Mouse (Mus musculus): ENCODE data around the gene Aoc1. TPM values are rescaled to one million over a fixed set of nuclear protein-coding genes. Genes with fewer than 3 reads are reported as not detected.

Aoc1 gene
- polyA plus RNA-seq, 1 experiment from 2014 or later = not detected

DNA sequence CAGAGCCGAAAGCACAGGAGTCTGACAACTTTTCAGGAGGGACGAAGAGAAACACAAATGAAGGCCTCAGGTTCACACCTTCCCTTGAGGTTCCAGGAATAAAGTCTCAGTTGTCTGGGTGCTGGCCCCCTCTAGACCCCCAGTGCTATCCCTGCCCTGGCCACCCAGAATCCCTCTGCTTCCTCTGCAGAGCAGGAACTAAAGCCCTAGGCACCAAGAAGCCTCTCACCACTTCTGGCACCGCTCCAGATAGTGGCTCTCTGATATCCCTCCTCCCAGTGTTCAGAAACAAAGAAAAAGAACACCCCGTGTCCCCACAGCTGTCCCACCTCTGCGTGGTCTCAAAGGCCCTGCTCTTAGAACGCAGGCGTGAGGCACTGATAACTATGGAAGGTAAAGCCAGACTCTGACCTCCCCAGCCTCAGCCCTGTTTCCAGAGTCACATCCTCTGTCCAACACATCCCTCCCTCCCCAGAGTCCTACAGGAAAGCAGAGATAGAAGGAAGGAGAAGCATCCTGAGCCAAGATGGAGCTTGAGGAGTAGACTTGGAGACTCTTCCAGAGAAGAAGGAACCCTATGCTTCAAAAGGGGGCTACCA is 32.2 kb upstream of the Aoc1 start, which contains the start of gene Tmem176a:
Gene Tmem176a, plus strand, starts transcription at position 549 of the 599 bp plus-strand sequence.
- Histone ChIP-seq H3K27ac (peak within 1 kb of the TSS; percentile 88), H3K9ac (replicated peaks) (peak within 1 kb of the TSS; percentile 65), H3K9me3 (no peaks in the 10 kb centered on the region), H3K4me1 (replicated peaks) (peaks cover 38% of the 10 kb centered on the region), H3K4me3 (replicated peaks) (peak within 1 kb of the TSS; percentile 44), H3K4me2 (peak within 1 kb of the TSS; percentile 81), H3K27me3 (no peaks in the 10 kb centered on the region), H3K36me3 (peaks cover 59% of the 10 kb centered on the region)
- no peak for ATAC-seq (ENCODE audit: insufficient number of reproducible peaks, insufficient read depth, low FRiP score, low TSS enrichment, low read depth)
- 24% methylated on average over 7 of the region's 7 CpGs for WGBS

GRCm38 (mm10) chr6:48840973-48841625 is 31.6 kb upstream of the Aoc1 start, which contains the start of gene Tmem176b:
Gene Tmem176b (minus strand): TSS chr6:48841496.
- Histone ChIP-seq H3K9ac (replicated peaks) (peak within 1 kb of the TSS; percentile 65), H3K4me2 (peak within 1 kb of the TSS; percentile 81), H3K9me3 (no peaks in the 10 kb centered on the region), H3K4me3 (replicated peaks) (peak within 1 kb of the TSS; percentile 44), H3K36me3 (peaks cover 55% of the 10 kb centered on the region), H3K27ac (peak within 1 kb of the TSS; percentile 88), H3K4me1 (replicated peaks) (peaks cover 38% of the 10 kb centered on the region), H3K27me3 (no peaks in the 10 kb centered on the region)
- WGBS = 6% methylated on average over 6 of the region's 6 CpGs
- ATAC-seq (ENCODE audit: insufficient number of reproducible peaks, insufficient read depth, low FRiP score, low TSS enrichment, low read depth) = peak; percentile 88

- H3K9ac ChIP-seq (replicated peaks) = peak overlapping the region; percentile 50
- H3K9me3 ChIP-seq = no peaks in the 10 kb centered on the region
- no peaks in the 10 kb centered on the region for H3K27me3 ChIP-seq
- peak overlapping the region; percentile 88 for H3K27ac ChIP-seq
- H3K4me2 ChIP-seq = peak overlapping the region; percentile 81
- peaks cover 38% of the 10 kb centered on the region for H3K4me1 ChIP-seq (replicated peaks)
- peak overlapping the region; percentile 44 for H3K4me3 ChIP-seq (replicated peaks)
- no peak for ATAC-seq (ENCODE audit: insufficient number of reproducible peaks, insufficient read depth, low FRiP score, low TSS enrichment, low read depth)
- peaks cover 46% of the 10 kb centered on the region for H3K36me3 ChIP-seq
- WGBS = 73% methylated on average over 11 of the region's 11 CpGs
These were observed 30.4 kb upstream of the Aoc1 start for GRCm38 (mm10) chr6:48842111-48842842.

DNA sequence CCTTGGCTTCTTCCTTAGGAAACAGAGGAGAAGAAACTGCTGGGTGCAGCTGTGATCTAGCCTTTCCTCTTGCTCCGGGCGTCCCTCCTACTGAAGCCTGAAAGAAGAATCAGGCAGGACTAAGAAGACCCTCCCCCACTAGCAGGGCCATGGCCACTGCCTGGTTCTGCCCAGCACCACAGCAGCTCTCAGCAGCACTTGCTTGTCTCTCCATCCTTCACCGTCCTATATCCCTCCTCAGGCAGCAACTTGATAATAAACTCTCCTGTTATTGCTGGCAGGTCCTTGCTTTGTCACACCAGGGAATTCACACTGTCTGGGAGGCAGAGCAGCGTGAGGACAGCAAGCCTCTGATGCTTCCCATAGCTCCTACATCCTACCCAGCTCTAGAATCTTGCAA is 27.6 kb upstream of the Aoc1 start:
- H3K27me3 ChIP-seq = no peaks in the 10 kb centered on the region
- no peak for ATAC-seq (ENCODE audit: insufficient number of reproducible peaks, insufficient read depth, low FRiP score, low TSS enrichment, low read depth)
- no peak overlapping the region for H3K4me2 ChIP-seq
- H3K36me3 ChIP-seq = peaks cover 33% of the 10 kb centered on the region
- no peak overlapping the region for H3K4me3 ChIP-seq (replicated peaks)
- no peaks in the 10 kb centered on the region for H3K9me3 ChIP-seq
- peaks cover 21% of the 10 kb centered on the region for H3K4me1 ChIP-seq (replicated peaks)
- H3K27ac ChIP-seq = no peak overlapping the region
- no peak overlapping the region for H3K9ac ChIP-seq (replicated peaks)
- 60% methylated on average over 4 of the region's 4 CpGs for WGBS

DNA sequence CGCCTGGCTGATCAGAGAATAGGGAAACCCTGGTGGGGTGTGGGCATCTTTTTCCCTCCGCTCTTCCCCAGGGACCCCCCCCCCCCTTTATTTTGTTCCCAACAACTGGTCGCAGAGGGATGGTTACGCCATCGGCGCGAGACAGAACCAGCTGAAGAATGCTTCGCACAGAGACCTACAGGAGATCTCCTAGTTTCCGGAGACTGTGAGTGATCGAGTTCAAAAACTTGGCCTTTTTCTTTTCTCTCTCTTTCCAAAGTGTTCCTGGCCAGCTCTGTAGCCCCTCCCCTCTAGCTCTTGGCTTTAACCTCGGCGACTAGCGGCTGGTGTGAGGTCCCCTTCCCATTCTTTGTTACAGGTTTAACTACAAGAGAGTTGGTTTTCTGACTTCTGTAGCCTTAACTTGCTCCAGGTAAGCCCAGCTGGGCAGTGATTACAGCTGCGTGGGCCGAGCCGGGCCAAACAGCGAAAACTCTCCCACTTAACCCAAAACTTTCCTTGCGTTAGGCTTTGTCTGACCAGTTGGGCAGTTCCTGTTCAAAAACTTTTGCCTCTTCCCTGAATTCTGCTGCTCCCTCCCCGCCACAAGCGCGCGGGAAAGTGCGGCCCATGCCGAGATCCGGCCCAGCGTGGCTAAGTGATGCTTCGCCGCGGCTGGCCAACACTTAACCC is 20.7 kb upstream of the Aoc1 start:
- WGBS = 1% methylated on average over 29 of the region's 29 CpGs
- peak overlapping the region; percentile 40 for H3K4me3 ChIP-seq (replicated peaks)

DNA sequence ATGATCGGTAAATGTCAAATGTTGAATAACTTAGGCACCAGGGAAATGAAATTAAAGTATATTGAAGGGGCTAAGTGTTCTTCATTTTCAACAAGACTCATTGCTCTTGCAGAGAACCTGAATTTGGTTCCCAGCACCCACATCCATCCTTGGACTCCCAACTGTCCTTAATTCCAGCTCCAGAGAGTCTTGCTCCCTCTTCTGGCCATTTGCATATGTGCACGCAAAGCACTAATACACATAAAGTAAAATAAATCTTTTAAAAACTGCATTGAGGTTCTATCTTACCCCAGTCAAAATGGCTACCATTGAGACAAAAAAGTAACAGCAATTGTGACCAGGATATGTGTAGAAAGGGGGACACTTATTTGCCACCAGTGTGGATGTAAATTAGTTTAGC is 18.5 kb upstream of the Aoc1 start:
- Histone ChIP-seq H3K27me3 (no peaks in the 10 kb centered on the region), H3K4me1 (replicated peaks) (0 out of 2 replicates have a peak, but pooled peaks cover 4% of the 10 kb centered on the region), H3K27ac (no peak overlapping the region), H3K9ac (replicated peaks) (no peak overlapping the region), H3K4me3 (replicated peaks) (no peak overlapping the region), H3K9me3 (peaks cover 6% of the 10 kb centered on the region; the same call in 1 of the 2 replicates), H3K36me3 (no peaks in the 10 kb centered on the region), H3K4me2 (no peak overlapping the region)
- ATAC-seq (ENCODE audit: insufficient number of reproducible peaks, insufficient read depth, low FRiP score, low TSS enrichment, low read depth) = no peak
- WGBS = 99% methylated on average over 2 of the region's 2 CpGs

More for the DNA sequence above, 20.7 kb upstream of the Aoc1 start:
- Histone ChIP-seq H3K4me1 (replicated peaks) (0 out of 2 replicates have a peak, but pooled peaks cover 4% of the 10 kb centered on the region), H3K27ac (peak overlapping the region; percentile 96), H3K27me3 (no peaks in the 10 kb centered on the region), H3K4me2 (peak overlapping the region; percentile 65), H3K9me3 (peaks cover 6% of the 10 kb centered on the region; the same call in 1 of the 2 replicates), H3K36me3 (no peaks in the 10 kb centered on the region), H3K9ac (replicated peaks) (peak overlapping the region; percentile 64)
- peak; percentile 59; the same call in 1 of the 2 replicates for ATAC-seq (ENCODE audit: insufficient number of reproducible peaks, insufficient read depth, low FRiP score, low TSS enrichment, low read depth)

GRCm38 (mm10) chr6:48857613-48858302 is 14.9 kb upstream of the Aoc1 start:
- H3K27me3 ChIP-seq = no peaks in the 10 kb centered on the region
- no peaks in the 10 kb centered on the region for H3K36me3 ChIP-seq
- H3K9ac ChIP-seq (replicated peaks) = no peak overlapping the region
- peaks cover 5% of the 10 kb centered on the region for H3K4me1 ChIP-seq (replicated peaks)
- no peak for ATAC-seq (ENCODE audit: insufficient number of reproducible peaks, insufficient read depth, low FRiP score, low TSS enrichment, low read depth)
- no peak overlapping the region for H3K4me3 ChIP-seq (replicated peaks)
- 52% methylated on average over 8 of the region's 8 CpGs for WGBS
- no peak overlapping the region for H3K4me2 ChIP-seq
- H3K27ac ChIP-seq = no peak overlapping the region
- H3K9me3 ChIP-seq = peaks cover 6% of the 10 kb centered on the region; the same call in 1 of the 2 replicates

DNA sequence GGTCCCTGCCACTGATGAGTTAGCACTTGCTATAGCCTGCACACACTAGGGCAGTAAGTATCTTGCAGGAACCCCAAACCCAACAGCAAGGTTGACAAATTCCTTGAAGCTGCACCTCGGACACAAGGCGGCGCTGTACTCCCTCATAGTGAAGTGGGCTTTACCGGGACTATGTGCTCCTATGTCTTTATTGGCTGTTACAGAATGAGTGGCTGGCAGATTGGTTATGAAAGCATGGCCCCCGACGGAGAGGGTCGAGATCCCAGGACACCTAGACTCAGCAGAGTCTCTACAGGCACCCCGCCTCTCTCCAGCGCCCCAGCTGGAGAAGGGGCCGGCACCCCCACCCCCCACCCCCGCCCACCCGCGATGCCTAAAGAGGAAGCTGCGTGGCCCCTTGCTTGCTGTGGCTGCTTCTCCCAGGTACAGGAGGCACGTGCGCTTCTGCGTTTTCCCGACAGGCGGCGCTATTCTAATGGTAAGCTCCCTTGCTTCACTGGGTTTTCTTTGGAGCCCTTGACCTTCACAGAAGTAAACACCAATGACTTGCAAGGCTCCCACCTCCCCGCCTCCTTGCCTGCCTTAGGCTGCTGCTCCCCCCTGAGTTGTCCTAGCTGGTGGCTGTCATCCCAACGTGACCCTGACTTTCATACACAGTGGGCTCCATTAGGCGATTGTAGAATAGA is 12.4 kb upstream of the Aoc1 start:
- Histone ChIP-seq H3K4me2 (peak overlapping the region; percentile 51), H3K27me3 (no peaks in the 10 kb centered on the region), H3K9me3 (no peaks in the 10 kb centered on the region), H3K36me3 (no peaks in the 10 kb centered on the region), H3K4me3 (replicated peaks) (peak overlapping the region; percentile 28), H3K9ac (replicated peaks) (no peak overlapping the region), H3K27ac (no peak overlapping the region), H3K4me1 (replicated peaks) (peaks cover 13% of the 10 kb centered on the region)
- 14% methylated on average over 23 of the region's 23 CpGs for WGBS
- ATAC-seq (ENCODE audit: insufficient number of reproducible peaks, insufficient read depth, low FRiP score, low TSS enrichment, low read depth) = no peak

- H3K27me3 ChIP-seq = no peaks in the 10 kb centered on the region
- H3K36me3 ChIP-seq = no peaks in the 10 kb centered on the region
- peaks cover 14% of the 10 kb centered on the region for H3K4me1 ChIP-seq (replicated peaks)
- 83% methylated on average over 1 of the region's 1 CpGs for WGBS
- no peak overlapping the region for H3K4me3 ChIP-seq (replicated peaks)
- no peak overlapping the region for H3K27ac ChIP-seq
- H3K4me2 ChIP-seq = no peak overlapping the region
- no peaks in the 10 kb centered on the region for H3K9me3 ChIP-seq
- ATAC-seq (ENCODE audit: insufficient number of reproducible peaks, insufficient read depth, low FRiP score, low TSS enrichment, low read depth) = no peak
- no peak overlapping the region for H3K9ac ChIP-seq (replicated peaks)
These were observed 11.8 kb upstream of the Aoc1 start for GRCm38 (mm10) chr6:48860851-48861250.

Data from limb, embryonic 12.5 days (tissue).